Mouse (Mus musculus) hindbrain, embryonic 14.5 days (tissue): Measurements from ENCODE around the gene Mapk1ip1l. TPM values are rescaled to one million over a fixed set of nuclear protein-coding genes. Genes with fewer than 3 reads are reported as not detected.

Source experiments
- ATAC-seq: fragments of 200-750 bp; cut with Nextera tagmentation; 2 replicates; pipeline ENCODE4 v1.8.0; 2017; ENCODE audit warnings: moderate number of reproducible peaks, mild to moderate bottlenecking, moderate TSS enrichment, moderate library complexity; ENCODE audit not compliant: low FRiP score
- DNase-seq: peaks from one replicate; pipeline ENCODE4 v3.0.0-alpha.2; 2015; ENCODE audit warnings: low spot score
- H3K27ac ChIP-seq: fragments of 300-500 bp; sonication (generic); 2 replicates; pipeline ENCODE4 v1.5.1; 2014; ENCODE audit warnings: mild to moderate bottlenecking, moderate library complexity
- H3K27me3 ChIP-seq: fragments of 300-500 bp; sonication (generic); 2 replicates; pipeline ENCODE4 v1.6.1; 2014; ENCODE audit warnings: mild to moderate bottlenecking, low read length, mixed read lengths; ENCODE audit not compliant: control insufficient read depth, insufficient read depth
- H3K36me3 ChIP-seq: fragments of 300-500 bp; sonication (generic); replicated peaks from 2 replicates; pipeline ENCODE4 v1.6.1; 2014; ENCODE audit not compliant: control insufficient read depth, insufficient read depth
- H3K4me1 ChIP-seq: fragments of 300-500 bp; sonication (generic); replicated peaks from 2 replicates; pipeline ENCODE4 v1.6.1; 2014; ENCODE audit warnings: antibody characterized with exemption, low read length, mixed read lengths; ENCODE audit not compliant: control insufficient read depth, insufficient read depth
- H3K4me2 ChIP-seq: fragments of 300-500 bp; sonication (generic); replicated peaks from 2 replicates; pipeline ENCODE4 v1.6.1; 2014; ENCODE audit warnings: mild to moderate bottlenecking, moderate library complexity
- H3K4me3 ChIP-seq: fragments of 300-500 bp; sonication (generic); replicated peaks from 2 replicates; pipeline ENCODE4 v1.5.1; 2014; ENCODE audit warnings: mild to moderate bottlenecking, low read length
- H3K9ac ChIP-seq: fragments of 300-500 bp; sonication (generic); 2 replicates; pipeline ENCODE4 v1.6.1; 2014
- H3K9me3 ChIP-seq: fragments of 300-500 bp; sonication (generic); 2 replicates; pipeline ENCODE4 v1.6.1; 2016; ENCODE audit warnings: low read length; ENCODE audit not compliant: control insufficient read depth
- WGBS: fragments of 180-500 bp; shearing (Covaris S2); extraction: QIAGEN DNeasy Blood & Tissue Kit; methylation state at CpG from one replicate; pipeline ENCODE4 v1.1.7; 2014; 5-methylcytosine and 5-hydroxymethylcytosine counted together
- polyA plus RNA-seq: library from polyadenylated mRNA; unstranded; fragments of >200 nt; fragmentation: Nextera tagmentation; extraction: Ambion mirVana; gene quantifications from 2 replicates; pipeline ENCODE4 v1.2.1, GENCODE M21; 2014

Mapk1ip1l gene
- polyA plus RNA-seq = 52.0 and 54.8 TPM in 2 replicates

GRCm38 (mm10) chr14:47297785-47298407, at the start of gene Mapk1ip1l:
Gene Mapk1ip1l (plus strand): TSS chr14:47298266.
- peak within 1 kb of the TSS; percentile 95 for H3K27ac ChIP-seq
- H3K9ac ChIP-seq = peak within 1 kb of the TSS; percentile 93
- DNase-seq (peak; percentile 92), ATAC-seq (peak; percentile 89)
- H3K4me3 ChIP-seq = peak within 1 kb of the TSS; percentile 76
- H3K4me1 ChIP-seq = peaks cover 25% of the 10 kb centered on the region
- peak within 1 kb of the TSS; percentile 66 for H3K4me2 ChIP-seq
- WGBS = 1% methylated on average over 34 of the region's 34 CpGs
- H3K9me3 ChIP-seq = no peaks in the 10 kb centered on the region
- H3K36me3 ChIP-seq = 0 out of 2 replicates have a peak, but pooled peaks cover 4% of the 10 kb centered on the region
- no peaks in the 10 kb centered on the region for H3K27me3 ChIP-seq

GRCm38 (mm10) chr14:47249839-47250238, 48.2 kb upstream of the Mapk1ip1l start:
- Histone ChIP-seq H3K4me3 (no peak overlapping the region), H3K9me3 (no peaks in the 10 kb centered on the region), H3K4me2 (no peak overlapping the region), H3K4me1 (no peaks in the 10 kb centered on the region), H3K36me3 (peaks cover 43% of the 10 kb centered on the region), H3K27me3 (no peaks in the 10 kb centered on the region), H3K9ac (no peak overlapping the region), H3K27ac (no peak overlapping the region)
- no peak for DNase-seq
- ATAC-seq = no peak
- 88% methylated on average over 6 of the region's 6 CpGs for WGBS

DNA sequence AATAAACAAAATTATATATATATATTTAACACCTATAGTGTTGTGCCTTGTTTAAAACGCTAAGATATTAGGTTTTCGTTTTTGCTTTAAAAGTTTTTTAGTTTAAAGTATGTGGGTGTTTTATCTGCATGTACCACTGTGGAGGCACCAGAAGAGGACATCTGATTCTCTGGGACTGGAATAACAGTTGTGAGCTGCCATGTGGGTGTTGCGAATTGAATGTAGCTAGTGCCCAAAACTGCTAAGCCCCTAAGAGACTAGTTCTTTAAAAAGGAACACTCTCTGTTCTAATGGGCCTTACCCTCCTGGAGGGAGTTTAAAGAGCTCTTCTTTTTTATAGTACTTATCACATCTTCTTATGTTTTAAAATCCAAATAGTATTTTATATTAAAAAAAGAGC, 33.2 kb upstream of the Mapk1ip1l start:
- H3K4me3 ChIP-seq = no peak overlapping the region
- H3K27ac ChIP-seq = no peak overlapping the region
- 96% methylated on average over 3 of the region's 3 CpGs for WGBS
- ATAC-seq = no peak
- no peak overlapping the region for H3K9ac ChIP-seq
- no peaks in the 10 kb centered on the region for H3K4me1 ChIP-seq
- H3K9me3 ChIP-seq = no peaks in the 10 kb centered on the region
- DNase-seq = no peak
- no peak overlapping the region for H3K4me2 ChIP-seq
- H3K36me3 ChIP-seq = peaks cover 78% of the 10 kb centered on the region
- no peaks in the 10 kb centered on the region for H3K27me3 ChIP-seq

GRCm38 (mm10) chr14:47265829-47266228, 32.2 kb upstream of the Mapk1ip1l start:
- Histone ChIP-seq H3K4me1 (no peaks in the 10 kb centered on the region), H3K4me3 (no peak overlapping the region), H3K4me2 (no peak overlapping the region), H3K9me3 (no peaks in the 10 kb centered on the region), H3K27ac (no peak overlapping the region), H3K36me3 (peaks cover 77% of the 10 kb centered on the region), H3K27me3 (no peaks in the 10 kb centered on the region), H3K9ac (no peak overlapping the region)
- ATAC-seq = no peak
- DNase-seq = no peak
- WGBS = 94% methylated on average over 8 of the region's 8 CpGs

DNA sequence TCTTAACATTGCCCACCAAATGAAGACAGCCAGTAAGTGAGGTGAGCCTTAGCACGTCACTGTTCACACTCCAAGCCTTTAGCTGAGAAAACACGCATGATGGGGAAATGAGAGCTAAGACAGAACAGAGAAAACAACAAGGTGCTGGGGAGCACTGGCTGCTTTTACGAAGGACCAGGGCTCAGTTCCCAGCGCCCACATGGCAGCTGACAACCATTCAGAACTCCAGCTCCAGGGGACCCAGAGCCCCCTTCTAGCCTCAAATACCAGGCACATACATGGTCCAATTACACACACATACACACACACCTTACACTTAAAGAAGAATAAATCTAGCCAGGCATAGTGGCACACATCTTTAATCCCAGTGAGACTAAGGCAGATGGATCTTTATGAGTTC, 29.0 kb upstream of the Mapk1ip1l start:
- no peak overlapping the region for H3K4me3 ChIP-seq
- no peak for ATAC-seq
- H3K4me1 ChIP-seq = no peaks in the 10 kb centered on the region
- no peaks in the 10 kb centered on the region for H3K9me3 ChIP-seq
- H3K27ac ChIP-seq = no peak overlapping the region
- H3K9ac ChIP-seq = no peak overlapping the region
- H3K4me2 ChIP-seq = no peak overlapping the region
- DNase-seq = no peak
- H3K36me3 ChIP-seq = peaks cover 79% of the 10 kb centered on the region
- H3K27me3 ChIP-seq = no peaks in the 10 kb centered on the region
- WGBS = 98% methylated on average over 4 of the region's 4 CpGs

DNA sequence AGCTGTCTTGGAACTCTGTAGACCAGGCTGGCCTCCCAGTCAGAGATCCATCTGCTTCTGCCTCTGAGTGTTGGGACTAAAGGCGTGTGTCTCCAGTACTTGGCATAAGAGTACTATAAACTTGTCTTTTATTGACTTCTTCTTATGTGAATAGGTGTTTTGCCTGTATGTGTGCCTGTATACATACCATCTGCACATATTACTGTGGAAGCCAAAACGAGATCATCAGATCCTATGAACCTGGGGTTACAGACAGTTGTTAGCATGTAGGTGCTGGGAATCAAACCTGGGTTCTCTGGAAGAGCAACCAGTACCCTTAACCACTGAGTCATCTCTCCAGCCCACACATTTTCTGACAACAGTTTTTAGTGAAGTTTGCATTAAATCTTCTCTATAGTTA, 28.4 kb upstream of the Mapk1ip1l start:
- H3K9ac ChIP-seq = no peak overlapping the region
- DNase-seq = no peak
- H3K4me3 ChIP-seq = no peak overlapping the region
- no peak for ATAC-seq
- no peaks in the 10 kb centered on the region for H3K27me3 ChIP-seq
- 95% methylated on average over 2 of the region's 2 CpGs for WGBS
- no peaks in the 10 kb centered on the region for H3K9me3 ChIP-seq
- no peaks in the 10 kb centered on the region for H3K4me1 ChIP-seq
- H3K4me2 ChIP-seq = no peak overlapping the region
- peaks cover 72% of the 10 kb centered on the region for H3K36me3 ChIP-seq
- H3K27ac ChIP-seq = no peak overlapping the region

DNA sequence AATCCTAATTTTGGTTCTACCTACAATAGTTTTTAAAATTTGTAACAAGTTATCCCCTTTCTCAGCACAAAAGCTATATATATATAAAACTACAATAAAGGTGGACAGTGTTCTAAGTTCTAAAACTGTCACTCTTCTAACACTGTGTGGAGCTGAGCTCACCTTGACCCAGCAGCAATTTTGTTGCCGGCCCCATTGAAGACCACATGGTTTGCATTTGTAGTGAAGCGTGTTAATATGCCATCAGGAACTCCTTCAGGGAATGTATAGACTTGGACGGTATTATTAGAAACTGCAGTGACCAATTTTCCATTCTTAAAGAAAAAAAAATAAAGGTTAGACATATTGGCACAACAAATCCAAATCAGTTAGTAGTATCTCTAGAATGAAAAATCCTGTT, 24.3 kb upstream of the Mapk1ip1l start:
- H3K4me3 ChIP-seq = no peak overlapping the region
- no peak overlapping the region for H3K9ac ChIP-seq
- no peak overlapping the region for H3K27ac ChIP-seq
- no peak for DNase-seq
- no peaks in the 10 kb centered on the region for H3K27me3 ChIP-seq
- WGBS = 85% methylated on average over 3 of the region's 3 CpGs
- peaks cover 22% of the 10 kb centered on the region for H3K4me1 ChIP-seq
- no peaks in the 10 kb centered on the region for H3K9me3 ChIP-seq
- no peak for ATAC-seq
- no peak overlapping the region for H3K4me2 ChIP-seq
- H3K36me3 ChIP-seq = peaks cover 37% of the 10 kb centered on the region

DNA sequence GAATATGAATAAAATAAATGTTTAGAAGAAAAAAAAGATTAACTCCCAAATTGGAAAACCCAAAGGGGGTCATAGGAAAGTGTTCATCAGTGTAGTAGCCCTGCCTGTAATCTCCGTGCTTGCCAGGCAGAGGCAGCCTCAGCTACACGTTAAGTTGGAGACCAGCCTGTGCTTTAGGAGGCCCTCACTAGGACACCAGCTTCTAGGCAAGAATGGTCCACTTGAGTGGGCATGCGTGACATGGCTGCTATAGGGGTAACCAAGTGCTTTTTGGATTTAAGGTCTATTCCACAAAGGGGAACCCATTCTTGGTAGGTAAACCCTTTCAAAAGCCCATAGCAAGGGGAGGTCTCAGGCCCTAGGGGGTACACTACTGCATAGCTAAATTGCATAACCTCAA, 22.6 kb upstream of the Mapk1ip1l start:
- H3K4me1 ChIP-seq = peaks cover 22% of the 10 kb centered on the region
- no peaks in the 10 kb centered on the region for H3K27me3 ChIP-seq
- H3K27ac ChIP-seq = no peak overlapping the region
- peaks cover 22% of the 10 kb centered on the region for H3K36me3 ChIP-seq
- H3K9ac ChIP-seq = peak overlapping the region; percentile 70; the same call in 1 of the 2 replicates
- peak overlapping the region; percentile 60 for H3K4me3 ChIP-seq
- ATAC-seq (no peak), DNase-seq (no peak)
- H3K4me2 ChIP-seq = peak overlapping the region; percentile 68
- 31% methylated on average over 3 of the region's 3 CpGs for WGBS
- no peaks in the 10 kb centered on the region for H3K9me3 ChIP-seq

GRCm38 (mm10) chr14:47276036-47276603, 21.9 kb upstream of the Mapk1ip1l start:
- DNase-seq = peak; percentile 45
- 1% methylated on average over 22 of the region's 22 CpGs for WGBS
- no peaks in the 10 kb centered on the region for H3K9me3 ChIP-seq

More at GRCm38 (mm10) chr14:47276036-47276603, 21.9 kb upstream of the Mapk1ip1l start:
- Histone ChIP-seq H3K27ac (peak overlapping the region; percentile 88), H3K9ac (peak overlapping the region; percentile 70), H3K27me3 (no peaks in the 10 kb centered on the region), H3K4me1 (peaks cover 22% of the 10 kb centered on the region), H3K36me3 (peaks cover 15% of the 10 kb centered on the region), H3K4me2 (peak overlapping the region; percentile 68), H3K4me3 (peak overlapping the region; percentile 60)
- ATAC-seq = peak; percentile 18
